Mouse (Mus musculus): ENCODE results near the gene Hspa8. TPM values are rescaled to one million over a fixed set of nuclear protein-coding genes. Genes with fewer than 3 reads are reported as not detected.
A peak's percentile ranks its signal among the peaks of the same experiment; 100 is the strongest.
"Not testable (repeated sequence)": the region's sequence is repeated elsewhere in the genome, so short reads cannot be mapped to it uniquely, and the experiment has no call there.

The Hspa8 gene
- polyA plus RNA-seq, 1 experiment from 2014 or later, result 750 TPM

GRCm38 (mm10) chr9:40781726-40782581 is 18.8 kb upstream of the Hspa8 start:
- peak overlapping the region; percentile 28 for H3K4me3 ChIP-seq (ENCODE audit: low read depth, low read length)
- no peaks in the 10 kb centered on the region for H3K9me3 ChIP-seq (ENCODE audit: low read length)
- peaks cover 20% of the 10 kb centered on the region for H3K4me1 ChIP-seq (ENCODE audit: insufficient read depth)
- 0 out of 2 replicates have a peak overlapping the region, but pooled peaks have one; percentile 57 for H3K9ac ChIP-seq (replicated peaks)
- H3K36me3 ChIP-seq (replicated peaks; ENCODE audit: insufficient read depth, low read length), result no peaks in the 10 kb centered on the region
- ATAC-seq (peak; percentile 43), DNase-seq (peak; percentile 49)
- H3K4me2 ChIP-seq (ENCODE audit: low read depth, low read length), result peak overlapping the region; percentile 72
- H3K27ac ChIP-seq (ENCODE audit: low read depth), result peak overlapping the region; percentile 81
- no peaks in the 10 kb centered on the region for H3K27me3 ChIP-seq (ENCODE audit: insufficient read depth, low read length)
- TF ChIP-seq CTCF (IDR thresholded peaks at IDR 0.05; ENCODE audit: low read depth) (no peak), EP300 (IDR thresholded peaks at IDR 0.05; ENCODE audit: low read depth) (no peak)
- WGBS (ENCODE audit: insufficient replicate concordance), result 15% methylated on average over 26 of the region's 26 CpGs

DNA sequence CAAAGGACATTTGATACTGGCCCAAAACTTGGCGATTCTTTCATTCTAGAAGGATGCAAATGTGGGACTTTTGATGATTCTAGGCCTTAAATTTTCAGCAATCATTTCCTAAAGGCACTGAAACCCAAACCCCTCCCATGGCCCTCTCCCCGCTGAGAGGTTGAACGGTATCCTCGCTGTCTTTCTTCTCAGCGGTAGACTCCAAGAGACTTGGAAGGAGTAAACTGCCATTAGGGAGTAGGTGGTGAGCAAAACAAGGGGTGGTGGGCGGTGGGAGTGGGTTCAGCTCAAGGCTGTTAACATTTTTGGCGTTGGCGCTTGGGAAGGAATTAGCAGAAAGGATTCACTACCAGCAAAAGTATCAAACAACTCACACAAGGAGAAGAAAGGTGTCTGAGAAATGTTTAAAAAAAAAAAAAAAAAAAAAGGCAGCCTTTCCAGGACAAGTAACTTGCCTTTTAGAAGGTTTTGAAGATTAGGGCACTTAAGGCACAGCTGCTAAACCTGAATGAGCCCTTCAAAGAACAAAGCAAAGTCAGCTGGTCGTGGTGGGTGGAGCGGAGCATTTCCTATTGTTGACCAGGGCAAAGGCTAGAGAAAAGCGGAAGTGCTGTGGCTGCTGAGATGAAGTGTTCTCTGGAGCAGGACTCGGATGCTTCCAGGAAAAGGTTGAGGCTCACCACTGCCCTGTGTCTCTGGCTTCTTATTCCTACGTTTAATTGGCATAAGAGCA is 17.0 kb upstream of the Hspa8 start:
- no peaks in the 10 kb centered on the region for H3K9me3 ChIP-seq (ENCODE audit: low read length)
- no peak overlapping the region for H3K4me3 ChIP-seq (ENCODE audit: low read depth, low read length)
- H3K4me2 ChIP-seq (ENCODE audit: low read depth, low read length), result peak overlapping the region; percentile 50
- peaks cover 20% of the 10 kb centered on the region for H3K4me1 ChIP-seq (ENCODE audit: insufficient read depth)
- WGBS (ENCODE audit: insufficient replicate concordance), result 17% methylated on average over 13 of the region's 13 CpGs
- H3K9ac ChIP-seq (replicated peaks), result no peak overlapping the region
- peak overlapping the region; percentile 83 for H3K27ac ChIP-seq (ENCODE audit: low read depth)
- ATAC-seq (peak; percentile 66), DNase-seq (peak; percentile 74)
- H3K36me3 ChIP-seq (replicated peaks; ENCODE audit: insufficient read depth, low read length), result no peaks in the 10 kb centered on the region
- H3K27me3 ChIP-seq (ENCODE audit: insufficient read depth, low read length), result no peaks in the 10 kb centered on the region
- TF ChIP-seq EP300 (IDR thresholded peaks at IDR 0.05; ENCODE audit: low read depth), result 0 out of 2 replicates have a peak, but pooled peaks have one; percentile 33
- no peak for TF ChIP-seq CTCF (IDR thresholded peaks at IDR 0.05; ENCODE audit: low read depth)

- Histone ChIP-seq H3K9ac (replicated peaks) (no peak overlapping the region), H3K9me3 (ENCODE audit: low read length) (no peaks in the 10 kb centered on the region), H3K4me2 (ENCODE audit: low read depth, low read length) (peak overlapping the region; percentile 50), H3K27me3 (ENCODE audit: insufficient read depth, low read length) (no peaks in the 10 kb centered on the region), H3K36me3 (replicated peaks; ENCODE audit: insufficient read depth, low read length) (no peaks in the 10 kb centered on the region), H3K4me3 (ENCODE audit: low read depth, low read length) (no peak overlapping the region), H3K27ac (ENCODE audit: low read depth) (peak overlapping the region; percentile 83), H3K4me1 (ENCODE audit: insufficient read depth) (peaks cover 20% of the 10 kb centered on the region)
- no peak for ATAC-seq
- TF ChIP-seq EP300 (IDR thresholded peaks at IDR 0.05; ENCODE audit: low read depth) (no peak), CTCF (IDR thresholded peaks at IDR 0.05; ENCODE audit: low read depth) (no peak)
- 21% methylated on average over 9 of the region's 9 CpGs for WGBS (ENCODE audit: insufficient replicate concordance)
- DNase-seq, result no peak
Measured at GRCm38 (mm10) chr9:40784374-40784967, 16.3 kb upstream of the Hspa8 start.

DNA sequence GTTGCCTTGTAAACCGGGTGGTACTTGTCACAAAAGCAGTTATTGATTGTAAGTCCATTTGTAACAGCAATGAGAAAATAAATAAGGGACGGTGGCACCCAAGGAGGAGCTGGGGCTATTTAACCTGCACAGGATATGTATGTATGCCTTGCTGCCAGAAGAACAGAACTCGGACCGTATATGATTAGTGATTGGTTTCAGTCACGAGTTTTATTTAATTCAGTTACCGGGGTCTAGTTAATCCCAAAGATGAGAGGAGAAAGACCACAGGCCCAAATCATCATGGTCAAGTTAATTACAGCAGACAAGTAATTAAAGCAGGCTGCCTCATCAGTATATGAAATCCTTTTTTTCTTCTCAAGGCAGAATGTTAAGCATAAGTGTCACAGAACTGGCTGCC is 15.3 kb upstream of the Hspa8 start:
- DNase-seq, result no peak

DNA sequence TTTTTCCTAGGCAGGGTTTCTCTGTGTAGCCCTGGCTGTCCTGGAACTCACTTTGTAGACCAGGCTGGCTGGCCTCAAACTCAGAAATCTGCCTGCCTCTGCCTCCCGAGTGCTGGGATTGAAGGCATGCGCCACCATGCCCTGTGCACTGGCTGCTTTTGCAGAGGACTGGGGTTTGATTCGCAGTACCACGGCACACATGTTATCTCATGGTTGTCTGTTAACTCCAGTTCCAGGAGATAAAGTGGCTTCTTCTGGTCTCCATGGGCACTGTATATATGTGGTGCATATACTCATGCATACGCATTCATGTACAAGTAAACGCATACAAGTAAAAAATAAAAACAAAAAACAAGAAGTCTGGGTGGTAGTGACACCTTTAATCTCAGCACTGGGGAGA is 14.0 kb upstream of the Hspa8 start:
- not testable (repeated sequence) for H3K27ac ChIP-seq (ENCODE audit: low read depth); DNase-seq; ATAC-seq; H3K36me3 ChIP-seq (replicated peaks; ENCODE audit: insufficient read depth, low read length); H3K4me3 ChIP-seq (ENCODE audit: low read depth, low read length); H3K9ac ChIP-seq (replicated peaks); H3K9me3 ChIP-seq (ENCODE audit: low read length); H3K27me3 ChIP-seq (ENCODE audit: insufficient read depth, low read length); H3K4me2 ChIP-seq (ENCODE audit: low read depth, low read length)
- 77% methylated on average over 6 of the region's 6 CpGs for WGBS (ENCODE audit: insufficient replicate concordance)
- peaks cover 20% of the 10 kb centered on the region for H3K4me1 ChIP-seq (ENCODE audit: insufficient read depth)

More for the DNA sequence above, 15.3 kb upstream of the Hspa8 start:
- 77% methylated on average over 6 of the region's 6 CpGs for WGBS (ENCODE audit: insufficient replicate concordance)
- TF ChIP-seq CTCF (IDR thresholded peaks at IDR 0.05; ENCODE audit: low read depth) (no peak), EP300 (IDR thresholded peaks at IDR 0.05; ENCODE audit: low read depth) (no peak)
- no peaks in the 10 kb centered on the region for H3K27me3 ChIP-seq (ENCODE audit: insufficient read depth, low read length)
- no peak for ATAC-seq
- no peaks in the 10 kb centered on the region for H3K36me3 ChIP-seq (replicated peaks; ENCODE audit: insufficient read depth, low read length)
- H3K27ac ChIP-seq (ENCODE audit: low read depth), result no peak overlapping the region
- peaks cover 20% of the 10 kb centered on the region for H3K4me1 ChIP-seq (ENCODE audit: insufficient read depth)
- no peak overlapping the region for H3K4me2 ChIP-seq (ENCODE audit: low read depth, low read length)
- no peaks in the 10 kb centered on the region for H3K9me3 ChIP-seq (ENCODE audit: low read length)
- no peak overlapping the region for H3K9ac ChIP-seq (replicated peaks)
- H3K4me3 ChIP-seq (ENCODE audit: low read depth, low read length), result no peak overlapping the region
